Mouse (Mus musculus): ENCODE data around the gene Fnip2.

GRCm38 (mm10) chr3:79413492-79413891, 154.1 kb downstream of the Fnip2 start:
- TF ChIP-seq CTCF (IDR thresholded peaks at IDR 0.05; ENCODE audit: insufficient read depth, low read length) (no peak), POLR2A (IDR thresholded peaks at IDR 0.05; ENCODE audit: borderline replicate concordance, extremely low read depth, low read depth, low read length) (no peak)
